Mouse (Mus musculus) liver, embryonic 14.5 days (tissue): ENCODE data around the gene Kdelr3. TPM values are rescaled to one million over a fixed set of nuclear protein-coding genes. Genes with fewer than 3 reads are reported as not detected.

Experiments used
- ATAC-seq: fragments of 200-750 bp; cut with Nextera tagmentation; 2 replicates; pipeline ENCODE4 v1.8.0; 2017; ENCODE audit warnings: moderate number of reproducible peaks, mild to moderate bottlenecking, moderate library complexity; ENCODE audit not compliant: insufficient read depth
- DNase-seq, 3 experiments: peaks; one replicate each; pipeline ENCODE4 v3.0.0-alpha.2; 2012 to 2013; ENCODE audit warnings: low read depth in 3 of 3, low spot score in 3 of 3
- H3K27ac ChIP-seq: fragments of 300-500 bp; sonication (generic); 2 replicates; pipeline ENCODE4 v1.5.1; 2014; ENCODE audit warnings: moderate library complexity, mild to moderate bottlenecking, control low read depth, inconsistent platforms
- H3K27me3 ChIP-seq: fragments of 300-500 bp; sonication (generic); 2 replicates; pipeline ENCODE4 v1.6.1; 2014; ENCODE audit warnings: mild to moderate bottlenecking, low read length, moderate library complexity; ENCODE audit not compliant: control insufficient read depth, insufficient read depth
- H3K36me3 ChIP-seq: fragments of 300-500 bp; sonication (generic); replicated peaks from 2 replicates; pipeline ENCODE4 v1.6.1; 2014; ENCODE audit warnings: low read depth; ENCODE audit not compliant: control insufficient read depth, insufficient read depth
- H3K4me1 ChIP-seq, 2 experiments: fragments of 200-500 bp in 1 of 2; fragments of 300-500 bp in 1 of 2; sonication (generic) in 1 of 2; replicated peaks; 2 replicates each; pipeline ENCODE4 v1.6.1; 2012 to 2014; ENCODE audit warnings: antibody characterized with exemption in 1 of 2, inconsistent platforms in 1 of 2, low read length in 1 of 2; ENCODE audit not compliant: control insufficient read depth in 2 of 2, insufficient read depth in 2 of 2
- H3K4me2 ChIP-seq: fragments of 300-500 bp; sonication (generic); 2 replicates; pipeline ENCODE4 v1.6.1; 2014; ENCODE audit warnings: low read depth, mild to moderate bottlenecking, control low read depth, moderate library complexity
- H3K4me3 ChIP-seq, 2 experiments: fragments of 200-500 bp in 1 of 2; fragments of 300-500 bp in 1 of 2; sonication (generic) in 1 of 2; 2 replicates each; pipeline ENCODE4 v1.5.1; 2012 to 2014; ENCODE audit warnings: low read depth in 2 of 2, low read length in 2 of 2, mild to moderate bottlenecking in 2 of 2, control low read depth in 1 of 2, inconsistent platforms in 1 of 2, moderate library complexity in 1 of 2; ENCODE audit not compliant: insufficient read depth in 1 of 2
- H3K9ac ChIP-seq: fragments of 300-500 bp; sonication (generic); replicated peaks from 2 replicates; pipeline ENCODE4 v1.6.1; 2014; ENCODE audit warnings: mild to moderate bottlenecking, control low read depth, moderate library complexity
- H3K9me3 ChIP-seq: fragments of 300-500 bp; sonication (generic); 2 replicates; pipeline ENCODE4 v1.6.1; 2016; ENCODE audit warnings: low read length, mixed read lengths; ENCODE audit not compliant: control insufficient read depth
- CTCF ChIP-seq: IDR thresholded peaks from 2 replicates; pipeline ENCODE4 v1.5.1; 2016; ENCODE audit warnings: antibody characterized with exemption, low read depth, control low read depth
- EP300 ChIP-seq: IDR thresholded peaks from 2 replicates; pipeline ENCODE4 v1.6.1; 2016; ENCODE audit warnings: antibody characterized with exemption, low read depth
- WGBS: fragments of 180-500 bp; shearing (Covaris S2); extraction: QIAGEN DNeasy Blood & Tissue Kit; methylation state at CpG from one replicate; pipeline ENCODE4 v1.1.7; 2014; ENCODE audit not compliant: insufficient replicate concordance; 5-methylcytosine and 5-hydroxymethylcytosine counted together
- microRNA-seq: library from miRNA; unstranded; fragments of <30 nt; microRNA quantifications from one replicate; pipeline ENCODE4, GENCODE M21; 2016
- polyA plus RNA-seq, 2 experiments: library from polyadenylated mRNA; depleted of rRNA in 1 of 2; stranded (reverse) in 1 of 2; unstranded in 1 of 2; fragments of >200 nt; fragmentation: Nextera tagmentation in 1 of 2; extraction: Ambion mirVana in 1 of 2; gene quantifications; 2 replicates each; pipeline versions ENCODE4 v1.2.1 to v1.2.3; 2012 to 2014

Gene Kdelr3
- polyA plus RNA-seq, 2 experiments: 2.6 to 3.2 TPM

GRCm38 (mm10) chr15:79575543-79576222 lies 59.5 kb downstream of the Kdelr3 start:
- Histone ChIP-seq H3K27ac (no peak overlapping the region), H3K4me2 (no peak overlapping the region), H3K4me3 (no peak overlapping the region), H3K4me1 (no peaks in the 10 kb centered on the region), H3K27me3 (no peaks in the 10 kb centered on the region), H3K36me3 (no peaks in the 10 kb centered on the region), H3K9me3 (no peaks in the 10 kb centered on the region), H3K9ac (no peak overlapping the region)
- 23% methylated on average over 1 of the region's 1 CpGs for WGBS
- DNase-seq (no peak), ATAC-seq (no peak)
- TF ChIP-seq EP300 (no peak), CTCF (no peak)

DNA sequence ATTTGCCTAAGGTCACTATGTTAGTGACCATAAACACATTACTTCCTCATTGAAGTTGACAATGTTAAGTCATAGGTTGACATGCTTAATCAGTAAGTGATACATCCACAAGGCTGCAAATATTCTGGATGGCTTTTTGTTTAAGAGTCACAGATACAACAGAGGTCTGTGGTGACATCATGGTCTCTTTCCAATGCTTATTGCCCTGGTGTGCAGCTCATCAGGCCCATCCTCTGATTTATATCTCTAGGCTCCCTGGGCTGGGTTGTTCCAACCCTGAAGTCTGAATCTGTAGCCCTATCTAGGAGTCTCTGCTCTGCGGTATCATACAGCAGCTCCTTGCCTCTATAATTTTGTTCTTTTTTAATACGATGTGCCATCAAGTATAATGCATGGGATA lies 60.7 kb downstream of the Kdelr3 start:
- H3K27ac ChIP-seq: no peak overlapping the region
- 56% methylated on average over 2 of the region's 2 CpGs for WGBS
- DNase-seq (no peak), ATAC-seq (no peak)
- TF ChIP-seq CTCF (no peak), EP300 (no peak)
- no peak overlapping the region for H3K4me2 ChIP-seq
- H3K4me3 ChIP-seq: no peak overlapping the region
- H3K9ac ChIP-seq: no peak overlapping the region
- no peaks in the 10 kb centered on the region for H3K4me1 ChIP-seq
- H3K36me3 ChIP-seq: no peaks in the 10 kb centered on the region
- H3K27me3 ChIP-seq: no peaks in the 10 kb centered on the region
- no peaks in the 10 kb centered on the region for H3K9me3 ChIP-seq

Small RNA genes within 50 kb of the gene (microRNA-seq; reads per million reads assigned to microRNA genes)
- not detected for gene Gm44302

Other genes starting within 250 kb of the Kdelr3 start
- gene Baiap2l2, start 230.9 kb upstream of the Kdelr3 start, polyA plus RNA-seq (2012; rRNA removed): 3.9 and 7.9 TPM in 2 replicates
- 1.2 and 1.9 TPM in 2 replicates for gene Baiap2l2, start 230.9 kb upstream of the Kdelr3 start, polyA plus RNA-seq (2014; fragmentation: Nextera tagmentation; extraction: Ambion mirVana)
- gene Pla2g6, start 188.0 kb upstream of the Kdelr3 start, polyA plus RNA-seq (2012; rRNA removed): 10.5 and 11.8 TPM in 2 replicates
- gene Pla2g6, start 188.0 kb upstream of the Kdelr3 start, polyA plus RNA-seq (2014; fragmentation: Nextera tagmentation; extraction: Ambion mirVana): 7.9 and 9.9 TPM in 2 replicates
- 1.8 TPM in 2 replicates for gene Maff, start 169.8 kb upstream of the Kdelr3 start, polyA plus RNA-seq (2012; rRNA removed)
- 0.80 and 1.1 TPM in 2 replicates for gene Maff, start 169.8 kb upstream of the Kdelr3 start, polyA plus RNA-seq (2014; fragmentation: Nextera tagmentation; extraction: Ambion mirVana)
- gene Tmem184b, start 112.8 kb upstream of the Kdelr3 start, polyA plus RNA-seq (2012; rRNA removed): 7.2 and 10.3 TPM in 2 replicates
- 5.7 and 8.6 TPM in 2 replicates for gene Tmem184b, start 112.8 kb upstream of the Kdelr3 start, polyA plus RNA-seq (2014; fragmentation: Nextera tagmentation; extraction: Ambion mirVana)
- 9.5 and 9.8 TPM in 2 replicates for gene Csnk1e, start 60.8 kb upstream of the Kdelr3 start, polyA plus RNA-seq (2012; rRNA removed)
- 3.7 and 5.5 TPM in 2 replicates for gene Csnk1e, start 60.8 kb upstream of the Kdelr3 start, polyA plus RNA-seq (2014; fragmentation: Nextera tagmentation; extraction: Ambion mirVana)
- gene Kcnj4, start 11.2 kb upstream of the Kdelr3 start, polyA plus RNA-seq (2012; rRNA removed): not detected in 2 replicates
- not detected in 2 replicates for gene Kcnj4, start 11.2 kb upstream of the Kdelr3 start, polyA plus RNA-seq (2014; fragmentation: Nextera tagmentation; extraction: Ambion mirVana)
- 71.4 and 104 TPM in 2 replicates for gene Ddx17, start 30.3 kb downstream of the Kdelr3 start, polyA plus RNA-seq (2012; rRNA removed)
- gene Ddx17, start 30.3 kb downstream of the Kdelr3 start, polyA plus RNA-seq (2014; fragmentation: Nextera tagmentation; extraction: Ambion mirVana): 13.9 and 19.0 TPM in 2 replicates
- gene Dmc1, start 88.7 kb downstream of the Kdelr3 start, polyA plus RNA-seq (2012; rRNA removed): 0.22 and 0.40 TPM in 2 replicates
- 0.32 TPM in 2 replicates for gene Dmc1, start 88.7 kb downstream of the Kdelr3 start, polyA plus RNA-seq (2014; fragmentation: Nextera tagmentation; extraction: Ambion mirVana)
- 0.26 and 0.35 TPM in 2 replicates for gene Fam227a, start 142.5 kb downstream of the Kdelr3 start, polyA plus RNA-seq (2012; rRNA removed)
- 0.06 TPM in 1 of 2 replicates, not detected in the other for gene Fam227a, start 142.5 kb downstream of the Kdelr3 start, polyA plus RNA-seq (2014; fragmentation: Nextera tagmentation; extraction: Ambion mirVana)
- gene Cby1, start 142.8 kb downstream of the Kdelr3 start, polyA plus RNA-seq (2012; rRNA removed): 4.0 and 4.6 TPM in 2 replicates
- 13.4 and 15.7 TPM in 2 replicates for gene Cby1, start 142.8 kb downstream of the Kdelr3 start, polyA plus RNA-seq (2014; fragmentation: Nextera tagmentation; extraction: Ambion mirVana)
- gene Tomm22, start 154.4 kb downstream of the Kdelr3 start, polyA plus RNA-seq (2012; rRNA removed): 51.1 and 58.4 TPM in 2 replicates
- 142 and 148 TPM in 2 replicates for gene Tomm22, start 154.4 kb downstream of the Kdelr3 start, polyA plus RNA-seq (2014; fragmentation: Nextera tagmentation; extraction: Ambion mirVana)
- 19.7 and 21.4 TPM in 2 replicates for gene Josd1, start 171.5 kb downstream of the Kdelr3 start, polyA plus RNA-seq (2012; rRNA removed)
- 13.0 and 13.2 TPM in 2 replicates for gene Josd1, start 171.5 kb downstream of the Kdelr3 start, polyA plus RNA-seq (2014; fragmentation: Nextera tagmentation; extraction: Ambion mirVana)
- gene Gtpbp1, start 174.4 kb downstream of the Kdelr3 start, polyA plus RNA-seq (2012; rRNA removed): 23.5 and 23.7 TPM in 2 replicates
- gene Gtpbp1, start 174.4 kb downstream of the Kdelr3 start, polyA plus RNA-seq (2014; fragmentation: Nextera tagmentation; extraction: Ambion mirVana): 22.6 and 28.2 TPM in 2 replicates
- 6.2 and 7.0 TPM in 2 replicates for gene Sun2, start 226.1 kb downstream of the Kdelr3 start, polyA plus RNA-seq (2012; rRNA removed)
- gene Sun2, start 226.1 kb downstream of the Kdelr3 start, polyA plus RNA-seq (2014; fragmentation: Nextera tagmentation; extraction: Ambion mirVana): 1.6 TPM in 2 replicates